Mouse (Mus musculus): Measurements from ENCODE around the gene Ier3.

Ier3 gene

GRCm38 (mm10) chr17:35865481-35866280, 44.2 kb downstream of the Ier3 start, which contains the start of gene Ppp1r18:
Gene Ppp1r18, plus strand, starts transcription at chr17:35865593.
- no peak for ATAC-seq (ENCODE audit: insufficient number of reproducible peaks, low FRiP score, low TSS enrichment)

DNA sequence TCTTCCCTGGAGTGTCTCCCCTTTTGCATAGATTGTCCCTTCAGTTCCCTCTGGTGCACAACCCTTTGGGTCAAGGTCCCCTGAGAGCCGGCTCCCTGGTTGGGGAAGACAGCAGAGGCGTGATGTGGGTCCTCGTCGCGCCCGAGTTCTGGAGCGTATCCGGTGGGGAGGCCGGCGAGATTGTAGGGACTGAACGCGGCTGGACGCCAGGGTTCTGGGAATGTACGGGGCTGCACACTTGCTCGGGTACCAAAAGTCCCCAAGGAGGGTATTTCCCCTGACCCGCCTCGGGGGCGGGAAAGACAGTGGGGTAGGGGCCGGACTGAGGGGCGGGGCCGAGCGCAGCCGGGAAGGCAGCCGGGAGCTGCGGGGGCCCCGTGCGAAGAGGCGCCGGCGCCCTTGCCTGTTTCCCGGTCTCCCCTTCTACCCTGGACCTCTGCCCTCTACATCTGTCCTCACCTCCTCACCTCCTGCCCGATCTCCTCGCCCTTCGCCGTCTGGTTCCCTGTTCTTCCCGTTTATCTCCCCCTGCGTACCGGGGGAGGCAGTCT, 44.9 kb downstream of the Ier3 start:
- ATAC-seq (ENCODE audit: insufficient number of reproducible peaks, low FRiP score, low TSS enrichment), result no peak

DNA sequence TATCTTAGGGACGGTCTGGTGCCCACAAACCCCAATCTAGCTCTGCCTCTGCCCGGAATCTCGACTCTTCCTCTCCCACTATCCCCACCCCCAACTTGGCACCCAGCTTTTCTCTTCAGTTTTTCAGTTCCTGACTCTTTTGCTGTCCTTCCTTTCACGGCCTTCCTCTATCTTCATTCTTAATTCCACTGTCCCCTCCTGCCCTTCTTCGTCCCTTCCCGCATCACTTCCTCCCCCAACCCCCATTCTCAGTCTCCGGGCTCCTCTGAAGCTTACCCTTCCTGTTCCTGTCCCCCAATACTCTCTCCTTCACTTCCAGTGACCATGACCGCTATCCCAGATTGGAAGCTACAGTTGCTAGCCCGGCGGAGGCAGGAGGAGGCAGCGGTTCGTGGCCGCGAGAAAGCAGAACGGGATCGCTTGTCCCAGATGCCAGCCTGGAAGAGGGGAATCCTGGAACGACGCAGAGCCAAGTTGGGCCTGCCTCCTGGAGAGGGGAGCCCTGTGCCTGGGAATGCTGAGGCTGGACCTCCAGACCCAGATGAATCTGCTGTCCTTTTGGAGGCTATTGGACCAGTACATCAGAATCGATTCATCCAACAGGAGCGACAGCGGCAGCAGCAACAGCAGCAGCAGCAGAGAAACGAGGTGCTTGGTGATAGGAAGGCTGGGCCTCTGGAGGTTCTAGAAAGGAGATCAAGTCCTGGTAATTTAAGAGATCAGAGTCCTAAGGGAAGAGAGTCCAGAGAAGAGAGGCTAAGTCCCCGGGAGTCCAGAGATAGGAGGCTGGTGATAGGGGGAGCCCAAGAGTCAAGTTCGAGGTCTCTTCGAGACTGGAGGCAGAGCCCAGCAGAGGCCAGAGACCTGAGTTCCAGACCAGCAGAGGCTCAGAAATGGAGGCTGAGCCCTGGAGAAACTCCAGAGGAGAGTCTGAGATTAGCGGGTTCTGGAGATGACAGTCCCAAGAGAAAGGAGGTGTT, 45.7 kb downstream of the Ier3 start:
- no peak for ATAC-seq (ENCODE audit: insufficient number of reproducible peaks, low FRiP score, low TSS enrichment)

DNA sequence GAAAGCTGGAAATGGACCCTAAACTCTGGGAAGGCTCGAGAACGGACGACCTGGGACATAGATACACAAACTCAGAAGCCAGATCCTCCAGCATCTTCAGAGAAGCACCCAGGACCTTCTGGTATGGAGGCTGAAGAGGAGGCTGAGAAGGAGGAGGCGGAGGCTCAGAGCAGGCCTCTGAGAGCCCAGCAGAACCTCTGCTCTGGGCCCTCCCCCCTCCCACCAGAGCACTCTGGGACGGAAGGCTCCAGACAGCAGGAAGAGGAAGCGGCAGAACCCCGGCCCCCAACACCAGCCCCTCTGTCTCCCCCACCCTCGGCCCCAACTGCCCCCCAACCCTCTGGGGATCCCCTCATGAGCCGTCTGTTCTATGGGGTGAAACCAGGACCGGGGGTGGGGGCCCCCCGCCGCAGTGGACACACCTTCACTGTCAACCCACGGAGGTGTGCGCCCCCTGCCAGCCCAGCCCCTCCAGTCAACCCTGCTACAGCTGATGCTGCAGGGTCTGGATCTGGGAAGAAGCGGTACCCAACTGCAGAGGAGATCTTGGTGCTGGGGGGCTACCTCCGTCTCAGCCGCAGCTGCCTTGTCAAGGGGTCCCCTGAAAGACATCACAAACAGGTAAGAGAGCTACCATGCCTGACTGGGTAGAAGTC, 46.8 kb downstream of the Ier3 start:
- ATAC-seq (ENCODE audit: insufficient number of reproducible peaks, low FRiP score, low TSS enrichment), result no peak

- no peak for ATAC-seq (ENCODE audit: insufficient number of reproducible peaks, low FRiP score, low TSS enrichment)
These were observed 47.5 kb downstream of the Ier3 start for GRCm38 (mm10) chr17:35868961-35869345.

DNA sequence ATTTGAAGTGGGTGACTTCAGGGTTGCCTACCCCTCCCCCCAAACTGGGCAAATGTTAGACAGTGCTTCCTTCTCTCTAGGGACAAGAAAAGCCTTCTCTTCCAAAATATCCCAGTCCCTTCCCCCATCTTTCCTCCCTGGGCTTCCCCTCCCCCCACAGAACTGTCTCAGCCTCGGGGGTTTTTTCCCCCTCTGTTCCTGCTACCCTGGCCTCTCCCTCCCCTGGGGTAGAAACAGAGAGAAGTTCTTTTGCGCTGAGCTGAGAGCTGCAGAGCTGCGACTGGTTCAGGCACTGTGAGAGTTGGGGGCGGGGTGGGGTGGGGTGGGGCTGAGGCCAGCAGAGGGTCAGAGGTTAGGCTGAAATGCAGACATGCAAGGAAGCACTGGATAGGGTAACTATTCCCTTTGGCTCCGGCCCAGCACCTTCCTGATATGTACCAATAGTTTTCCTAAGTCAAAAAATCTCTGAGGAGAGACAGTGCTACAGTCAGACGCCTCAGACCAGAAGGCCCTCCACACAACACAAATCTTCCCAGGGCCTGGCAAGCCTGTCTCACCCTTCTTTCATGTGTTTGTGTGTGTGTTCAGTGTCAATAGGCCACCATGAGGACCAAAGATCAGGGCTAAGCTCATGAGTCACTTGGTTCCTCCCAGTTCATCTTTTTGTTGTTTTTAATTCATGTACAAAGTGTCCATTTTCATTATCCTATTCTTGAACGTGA, 48.0 kb downstream of the Ier3 start:
- ATAC-seq (ENCODE audit: insufficient number of reproducible peaks, low FRiP score, low TSS enrichment), result no peak

GRCm38 (mm10) chr17:35870151-35870883, 48.8 kb downstream of the Ier3 start:
- ATAC-seq (ENCODE audit: insufficient number of reproducible peaks, low FRiP score, low TSS enrichment), result no peak

- ATAC-seq (ENCODE audit: insufficient number of reproducible peaks, low FRiP score, low TSS enrichment), result no peak
These were observed 49.6 kb downstream of the Ier3 start for GRCm38 (mm10) chr17:35870884-35871696.

Data from cerebellum, adult (tissue).